Mouse (Mus musculus) ES-Bruce4 (cell line): ENCODE measurements around the gene Col26a1.

ENCODE experiments used
- CTCF ChIP-seq: IDR thresholded peaks from one replicate; pipeline ENCODE4 v1.8.1; 2011; ENCODE audit warnings: low read depth, low read length
- EP300 ChIP-seq: IDR thresholded peaks from 2 replicates; pipeline ENCODE4 v1.6.1; 2011; ENCODE audit warnings: low read depth, low read length; ENCODE audit not compliant: insufficient read depth
- POLR2A ChIP-seq: IDR thresholded peaks from one replicate; pipeline ENCODE4 v1.8.1; 2011; ENCODE audit warnings: low read length; ENCODE audit not compliant: insufficient read depth

DNA sequence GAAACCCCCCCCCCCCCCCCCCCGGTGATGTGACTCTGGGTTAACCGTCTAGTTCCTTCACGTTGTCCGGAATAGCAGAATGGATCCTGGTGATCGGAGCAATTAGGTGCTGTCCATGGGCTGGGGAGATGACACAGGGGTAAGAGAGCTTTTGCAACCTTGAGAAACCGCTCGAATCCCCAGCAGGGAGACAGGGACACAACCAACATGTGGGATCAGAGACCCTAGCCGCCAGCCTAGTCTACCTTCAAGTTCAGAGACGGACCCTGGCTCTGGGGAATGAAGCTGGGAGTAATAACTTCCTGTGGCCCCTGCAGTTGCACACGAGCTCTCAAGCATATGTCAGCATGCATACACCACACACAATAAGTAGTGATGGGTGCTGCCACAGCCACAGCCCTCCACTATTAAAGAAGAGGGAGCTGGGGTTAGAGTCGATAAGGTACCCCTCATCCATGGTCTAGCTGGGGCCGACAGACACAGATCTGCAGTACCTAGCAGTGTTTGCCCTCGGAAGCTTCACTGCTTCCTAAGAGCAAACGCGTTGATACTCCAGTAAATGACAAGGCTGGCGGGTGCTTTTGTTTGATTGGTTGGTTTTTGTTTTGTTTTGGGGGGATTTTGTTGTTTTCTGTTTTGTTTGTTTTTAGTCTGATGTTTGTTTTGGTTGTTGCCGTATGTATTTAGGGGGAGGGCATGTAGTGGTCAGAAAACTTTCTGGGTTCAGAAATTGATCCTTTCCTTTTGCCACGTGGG, 36.7 kb upstream of the Col26a1 start:
- no peak for TF ChIP-seq CTCF
- TF ChIP-seq POLR2A = no peak
- no peak for TF ChIP-seq EP300
